Mouse (Mus musculus) heart, adult 2 months (tissue): ENCODE data around the gene Prdm16. TPM values are rescaled to one million over a fixed set of nuclear protein-coding genes. Genes with fewer than 3 reads are reported as not detected.

Source experiments
- DNase-seq, 2 experiments: peaks; one replicate each; pipeline ENCODE4 v3.0.0; 2021
- H3K27ac ChIP-seq: fragments of 200-600 bp; 2 replicates; pipeline ENCODE4 v1.8.1; 2022
- H3K27me3 ChIP-seq: fragments of 200-500 bp; 2 replicates; pipeline ENCODE4 v1.6.1; 2012; ENCODE audit warnings: mild to moderate bottlenecking, low read length, inconsistent platforms, mixed read lengths; ENCODE audit not compliant: control insufficient read depth, insufficient read depth
- H3K36me3 ChIP-seq: fragments of 200-500 bp; 2 replicates; pipeline ENCODE4 v1.6.1; 2012; ENCODE audit warnings: low read length, inconsistent platforms; ENCODE audit not compliant: control insufficient read depth, insufficient read depth
- H3K4me1 ChIP-seq: fragments of 200-500 bp; 2 replicates; pipeline ENCODE4 v1.6.1; 2011; ENCODE audit warnings: low read length; ENCODE audit not compliant: control insufficient read depth, insufficient read depth
- H3K4me3 ChIP-seq: fragments of 200-600 bp; 2 replicates; pipeline ENCODE4 v1.8.1; 2022
- H3K79me2 ChIP-seq: fragments of 200-500 bp; replicated peaks from 2 replicates; pipeline ENCODE4 v1.6.1; 2012; ENCODE audit warnings: mild to moderate bottlenecking, inconsistent platforms, low read length, moderate library complexity, mixed read lengths; ENCODE audit not compliant: control insufficient read depth, insufficient read depth
- H3K9ac ChIP-seq: fragments of 200-500 bp; 2 replicates; pipeline ENCODE4 v1.6.1; 2012; ENCODE audit warnings: low read depth, mild to moderate bottlenecking, control low read depth, inconsistent platforms, low read length, mixed read lengths
- CTCF ChIP-seq: fragments of 200-600 bp; IDR thresholded peaks from 2 replicates; pipeline ENCODE4 v1.8.1; 2022; ENCODE audit warnings: antibody characterized with exemption, mild to moderate bottlenecking, moderate library complexity
- EP300 ChIP-seq: fragments of 200-500 bp; IDR thresholded peaks from 2 replicates; pipeline ENCODE4 v1.6.1; 2011; ENCODE audit warnings: low read depth, low read length, control low read depth; ENCODE audit not compliant: insufficient read depth
- POLR2A ChIP-seq: fragments of 200-500 bp; IDR thresholded peaks from 2 replicates; pipeline ENCODE4 v1.6.1; 2011; ENCODE audit warnings: mild to moderate bottlenecking, low read depth, low read length, control low read depth; ENCODE audit not compliant: insufficient read depth
- WGBS: fragments of 180-500 bp; shearing (Covaris S2); methylation state at CpG from one replicate; pipeline ENCODE4 v1.1.7; 2018; 5-methylcytosine and 5-hydroxymethylcytosine counted together
- intact Hi-C: fragments of 180-260 bp; cut with DNase I; formaldehyde crosslinking; loops from one replicate; pipeline ENCODE4 v1.15.1; 2025
- polyA plus RNA-seq: library from polyadenylated mRNA; depleted of rRNA; stranded (reverse); fragments of >200 nt; gene quantifications from 2 replicates; pipeline ENCODE4 v1.2.3, GENCODE M21; 2012
- total RNA-seq, 2 experiments: library from RNA; stranded (reverse); gene quantifications; 2 replicates each; pipeline ENCODE4 v1.2.3; 2021

Gene Prdm16
- total and polyA plus RNA-seq, 3 experiments, result 7.6 to 18.1 (median 16.8) TPM

DNA sequence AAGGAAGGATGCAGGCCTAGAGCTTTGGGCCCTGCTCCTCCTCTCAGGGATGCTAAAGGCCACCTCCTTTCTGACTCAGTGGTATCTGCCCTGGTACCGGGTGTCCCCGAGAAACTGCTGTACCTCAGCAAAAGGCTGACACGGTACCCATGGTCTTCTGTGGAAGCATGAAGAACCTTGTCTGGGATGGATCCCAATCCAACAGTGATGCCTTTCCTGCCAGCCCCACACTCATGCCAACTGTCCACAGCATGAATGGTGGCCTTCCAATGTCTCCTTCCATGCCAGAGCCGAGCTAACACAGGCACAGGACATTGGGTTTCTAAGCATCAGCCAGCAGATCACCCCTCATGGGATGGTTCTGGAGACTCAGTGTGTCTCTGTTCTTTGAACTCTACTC lies 14.2 kb downstream of the Prdm16 start:
- intact Hi-C loops, result loop anchor here (5.0 kb wide), 2 partner anchors 40 to 80 kb away; no protein-coding TSS in a partner anchor
- no peak overlapping the region for H3K9ac ChIP-seq
- TF ChIP-seq CTCF, result no peak
- TF ChIP-seq POLR2A, result no peak
- TF ChIP-seq EP300, result no peak
- no peaks in the 10 kb centered on the region for H3K27me3 ChIP-seq
- H3K27ac ChIP-seq, result no peak overlapping the region; the same call in 1 of the 2 replicates
- peaks cover 4% of the 10 kb centered on the region; the same call in 1 of the 2 replicates for H3K4me1 ChIP-seq
- 78% methylated on average over 4 of the region's 4 CpGs for WGBS
- no peaks in the 10 kb centered on the region for H3K79me2 ChIP-seq
- no peak for DNase-seq
- no peak overlapping the region for H3K4me3 ChIP-seq
- no peaks in the 10 kb centered on the region for H3K36me3 ChIP-seq

DNA sequence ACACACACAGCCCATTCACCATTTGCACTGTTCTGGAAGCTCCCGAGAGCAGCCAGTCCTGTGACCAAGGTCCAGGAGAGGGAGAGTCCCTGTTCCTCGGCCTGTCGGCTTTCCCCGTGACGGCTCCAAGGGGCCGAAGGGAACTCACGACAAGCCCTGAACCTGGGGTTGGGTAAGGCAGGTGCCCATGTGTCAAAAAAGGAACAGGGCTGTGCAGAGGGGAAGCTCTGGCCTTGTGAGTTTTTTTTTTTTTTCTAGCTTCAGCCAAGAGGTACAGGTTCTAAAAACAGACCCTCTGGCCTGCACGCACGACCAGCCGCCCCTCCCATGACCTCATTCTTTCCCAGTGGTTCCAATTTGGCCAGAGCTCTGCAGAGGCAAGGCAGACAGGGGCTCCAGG lies 25.5 kb downstream of the Prdm16 start:
- H3K4me3 ChIP-seq, result no peak overlapping the region
- intact Hi-C loops, result no loop called here
- WGBS, result 35% methylated on average over 10 of the region's 10 CpGs
- no peaks in the 10 kb centered on the region for H3K79me2 ChIP-seq
- peak in 1 of 2 experiments; percentile 63 for DNase-seq
- H3K27me3 ChIP-seq, result no peaks in the 10 kb centered on the region
- peaks cover 1% of the 10 kb centered on the region; the same call in 1 of the 2 replicates for H3K4me1 ChIP-seq
- no peak overlapping the region for H3K9ac ChIP-seq
- H3K36me3 ChIP-seq, result no peaks in the 10 kb centered on the region
- 0 out of 2 replicates have a peak, but pooled peaks have one; percentile 13 for TF ChIP-seq EP300
- no peak for TF ChIP-seq POLR2A
- H3K27ac ChIP-seq, result peak overlapping the region; percentile 62

DNA sequence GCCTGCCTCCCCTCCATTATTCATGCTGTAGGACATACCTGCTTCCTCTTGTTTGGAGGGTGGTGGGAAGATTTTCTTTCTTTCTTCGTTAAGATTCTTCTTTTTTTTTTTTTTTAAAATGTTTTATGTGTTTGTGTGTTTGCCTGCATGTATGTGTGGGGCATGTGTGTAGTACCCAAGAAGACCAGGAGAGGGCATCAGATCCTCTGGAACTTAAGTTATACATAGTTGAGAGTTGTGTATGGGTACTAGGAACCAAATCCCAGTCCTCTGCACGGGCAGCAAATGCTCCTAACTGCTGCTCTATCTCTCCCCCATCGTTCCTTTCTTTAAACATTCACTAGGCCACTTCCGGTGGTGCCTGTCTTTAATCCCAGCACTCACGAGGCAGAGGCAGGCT lies 28.9 kb downstream of the Prdm16 start:
- no peak overlapping the region for H3K27ac ChIP-seq
- no peak overlapping the region for H3K4me3 ChIP-seq
- 89% methylated on average over 5 of the region's 5 CpGs for WGBS
- no peak for DNase-seq
- H3K4me1 ChIP-seq, result 0 out of 2 replicates have a peak, but pooled peaks cover 1% of the 10 kb centered on the region
- no peaks in the 10 kb centered on the region for H3K27me3 ChIP-seq
- H3K79me2 ChIP-seq, result no peaks in the 10 kb centered on the region
- no peak overlapping the region for H3K9ac ChIP-seq
- H3K36me3 ChIP-seq, result no peaks in the 10 kb centered on the region
- TF ChIP-seq EP300, result no peak
- no peak for TF ChIP-seq POLR2A
- TF ChIP-seq CTCF, result 0 out of 2 replicates have a peak, but pooled peaks have one; percentile 14
- intact Hi-C loops, result no loop called here

DNA sequence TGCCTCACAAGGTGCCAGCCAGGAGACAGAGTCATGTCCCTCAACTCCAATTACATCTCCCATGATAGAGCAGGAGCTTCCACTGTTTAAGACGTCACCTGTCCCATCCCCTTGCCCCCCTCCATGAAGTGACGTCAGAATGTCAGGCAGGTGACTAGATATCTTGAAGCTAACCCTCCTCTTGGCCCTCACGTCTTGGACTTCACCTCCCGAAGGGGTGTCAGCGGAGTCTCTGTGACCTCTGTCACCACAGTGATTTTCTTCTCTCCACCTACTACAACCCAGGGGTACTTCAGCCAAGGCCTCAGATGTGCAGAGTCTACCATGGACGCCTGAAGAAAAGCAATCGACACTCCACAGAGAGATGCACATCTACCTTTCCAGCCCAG lies 32.2 kb downstream of the Prdm16 start:
- Histone ChIP-seq H3K27me3 (no peaks in the 10 kb centered on the region), H3K4me1 (no peaks in the 10 kb centered on the region; the same call in 1 of the 2 replicates), H3K79me2 (no peaks in the 10 kb centered on the region), H3K9ac (no peak overlapping the region), H3K36me3 (no peaks in the 10 kb centered on the region), H3K4me3 (no peak overlapping the region), H3K27ac (no peak overlapping the region)
- WGBS, result 73% methylated on average over 7 of the region's 7 CpGs
- no peak for TF ChIP-seq CTCF
- TF ChIP-seq EP300, result no peak
- TF ChIP-seq POLR2A, result no peak
- intact Hi-C loops, result no loop called here
- DNase-seq, result no peak

DNA sequence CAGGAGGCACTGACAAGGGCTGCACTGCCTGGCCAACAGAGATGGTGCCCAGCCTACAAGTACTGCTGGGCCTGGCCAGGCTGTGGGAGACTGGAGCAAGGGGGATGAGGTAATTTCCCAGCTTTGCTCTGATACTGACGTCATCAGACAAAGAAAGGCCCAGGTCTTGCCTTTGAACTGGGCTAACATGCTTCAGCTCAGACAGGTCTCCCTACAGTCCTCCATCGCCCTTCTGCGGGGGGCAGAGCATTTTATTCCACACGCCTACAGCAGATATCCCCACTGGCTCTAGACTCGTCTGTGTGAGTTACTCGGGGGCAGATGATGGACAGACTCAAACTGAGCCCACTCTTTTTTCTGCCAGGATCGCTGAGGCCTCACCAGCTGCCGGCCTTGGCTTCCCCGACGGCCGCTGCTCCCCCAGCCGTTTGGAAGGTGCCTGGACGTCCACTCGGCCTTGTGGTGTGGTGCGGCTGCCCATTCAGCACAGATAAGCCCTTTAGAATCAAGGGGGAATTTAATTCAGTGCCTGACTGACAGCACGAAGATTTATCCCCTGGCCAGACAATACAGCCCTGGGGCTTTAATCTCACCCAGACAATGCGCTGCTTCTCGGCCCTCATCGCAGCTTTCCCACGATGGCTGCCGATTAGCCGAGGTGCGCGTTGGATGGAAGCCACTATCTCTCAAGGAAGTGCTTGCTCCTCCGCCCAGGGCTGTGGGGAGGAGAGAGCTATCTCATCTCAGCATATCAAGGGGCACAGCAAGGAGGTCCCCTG lies 32.8 kb downstream of the Prdm16 start:
- intact Hi-C loops, result no loop called here
- no peak overlapping the region for H3K27ac ChIP-seq
- no peak for TF ChIP-seq POLR2A
- H3K27me3 ChIP-seq, result no peaks in the 10 kb centered on the region
- no peaks in the 10 kb centered on the region for H3K36me3 ChIP-seq
- no peaks in the 10 kb centered on the region for H3K79me2 ChIP-seq
- DNase-seq, result no peak
- no peaks in the 10 kb centered on the region; the same call in 1 of the 2 replicates for H3K4me1 ChIP-seq
- WGBS, result 36% methylated on average over 25 of the region's 25 CpGs
- no peak overlapping the region for H3K4me3 ChIP-seq
- H3K9ac ChIP-seq, result no peak overlapping the region

DNA sequence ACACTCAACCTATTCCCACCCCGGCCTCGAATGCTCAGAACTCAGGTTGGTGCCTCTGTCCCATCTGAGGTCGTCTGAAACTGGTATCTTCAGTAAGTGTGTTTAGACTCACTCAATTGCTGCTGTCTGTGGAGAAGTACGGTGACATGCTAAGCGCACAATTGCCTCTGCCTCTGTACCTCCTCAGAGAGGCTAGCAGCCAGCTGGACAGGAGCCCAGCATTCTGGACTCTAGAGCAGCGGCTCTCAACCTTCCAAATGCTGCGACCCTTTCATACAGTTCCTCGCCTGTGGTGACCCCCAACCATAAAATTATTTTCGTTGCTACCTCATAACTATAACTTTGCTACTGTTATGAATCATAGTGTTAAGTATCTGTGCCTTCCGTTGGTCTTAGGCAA lies 34.3 kb downstream of the Prdm16 start:
- Histone ChIP-seq H3K27me3 (no peaks in the 10 kb centered on the region), H3K27ac (no peak overlapping the region), H3K79me2 (no peaks in the 10 kb centered on the region), H3K9ac (no peak overlapping the region), H3K4me3 (no peak overlapping the region), H3K36me3 (no peaks in the 10 kb centered on the region), H3K4me1 (peaks cover 7% of the 10 kb centered on the region; the same call in 1 of the 2 replicates)
- 51% methylated on average over 10 of the region's 10 CpGs for WGBS
- intact Hi-C loops, result no loop called here
- peak in 1 of 2 experiments; percentile 37 for DNase-seq
- TF ChIP-seq EP300, result no peak
- no peak for TF ChIP-seq POLR2A
